Mouse (Mus musculus) olfactory bulb, adult 2 months (tissue): Measurements from ENCODE around the gene Slc47a1.

Source experiments
- CTCF ChIP-seq: fragments of 200-500 bp; IDR thresholded peaks from 2 replicates; pipeline ENCODE4 v1.5.1; 2012; ENCODE audit warnings: low read depth, mild to moderate bottlenecking, low read length, moderate library complexity; ENCODE audit not compliant: insufficient read depth
- POLR2A ChIP-seq: fragments of 200-500 bp; IDR thresholded peaks from 2 replicates; pipeline ENCODE4 v1.6.1; 2012; ENCODE audit warnings: mild to moderate bottlenecking, low read depth, low read length, moderate library complexity; ENCODE audit not compliant: insufficient read depth

DNA sequence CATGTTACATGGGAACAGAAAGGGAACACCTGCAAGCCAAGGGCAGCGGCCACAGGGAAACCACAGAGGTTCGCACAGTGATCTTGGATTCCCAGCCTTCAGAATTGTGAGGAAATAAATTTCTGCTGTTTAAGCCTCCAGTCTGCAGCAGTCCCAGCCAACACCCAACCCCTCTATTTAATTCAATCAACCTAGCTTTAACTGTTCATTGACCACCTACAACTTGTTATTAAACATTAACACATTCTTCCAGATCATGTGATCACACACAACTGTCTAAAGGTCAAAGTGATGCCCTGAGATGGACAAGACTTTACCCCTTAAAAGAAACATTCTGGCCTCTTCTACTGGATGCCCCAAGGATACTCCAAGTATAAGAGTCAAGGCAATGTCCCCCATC lies 9.5 kb downstream of the Slc47a1 start:
- no peak for TF ChIP-seq CTCF
- TF ChIP-seq POLR2A = no peak
